Mouse (Mus musculus) MEL (cell line): ENCODE measurements around the gene 1600002K03Rik. TPM values are rescaled to one million over a fixed set of nuclear protein-coding genes. Genes with fewer than 3 reads are reported as not detected.

Experiments used
- DNase-seq: peaks from one replicate; pipeline ENCODE4 v3.0.0; 2011; ENCODE audit warnings: low read depth, low spot score
- H3K27ac ChIP-seq: 2 replicates; pipeline ENCODE4 v1.5.1; 2012; ENCODE audit warnings: low read depth, mild to moderate bottlenecking, control low read depth, low read length, moderate library complexity; ENCODE audit not compliant: control insufficient read depth
- H3K27me3 ChIP-seq, 2 experiments: fragments of 150-350 bp in 1 of 2; sonication (generic) in 1 of 2; 2 replicates each; pipeline ENCODE4 v1.6.1; 2012; ENCODE audit warnings: low read length in 2 of 2, mild to moderate bottlenecking in 2 of 2, improper control_type of control experiment in 1 of 2, moderate library complexity in 1 of 2; ENCODE audit not compliant: insufficient read depth in 2 of 2, control insufficient read depth in 1 of 2
- H3K36me3 ChIP-seq, 2 experiments: 2 replicates each; pipeline ENCODE4 v1.6.1; 2012 to 2014; ENCODE audit warnings: low read length in 2 of 2, improper control_type of control experiment in 1 of 2, inconsistent platforms in 1 of 2, mild to moderate bottlenecking in 1 of 2; ENCODE audit not compliant: insufficient read depth in 2 of 2, control insufficient read depth in 1 of 2
- H3K4me1 ChIP-seq, 2 experiments: fragments of 150-350 bp in 1 of 2; sonication (generic) in 1 of 2; 2 replicates each; pipeline ENCODE4 v1.6.1; 2012; ENCODE audit warnings: low read length in 2 of 2, improper control_type of control experiment in 1 of 2, mild to moderate bottlenecking in 1 of 2; ENCODE audit not compliant: insufficient read depth in 2 of 2, control insufficient read depth in 1 of 2
- H3K4me3 ChIP-seq, 2 experiments: fragments of 150-350 bp in 1 of 2; sonication (generic) in 1 of 2; 2 replicates each; pipeline ENCODE4 v1.5.1; 2012; ENCODE audit warnings: low read depth in 2 of 2, low read length in 2 of 2, mild to moderate bottlenecking in 2 of 2, moderate library complexity in 2 of 2, control low read depth in 1 of 2, improper control_type of control experiment in 1 of 2; ENCODE audit not compliant: control insufficient read depth in 1 of 2, insufficient read depth in 1 of 2
- H3K79me2 ChIP-seq: 2 replicates; pipeline ENCODE4 v1.6.1; 2012; ENCODE audit warnings: mild to moderate bottlenecking, low read length, moderate library complexity; ENCODE audit not compliant: control insufficient read depth, poor library complexity, insufficient read depth
- H3K9ac ChIP-seq: 2 replicates; pipeline ENCODE4 v1.6.1; 2012; ENCODE audit warnings: low read depth, mild to moderate bottlenecking, control low read depth, low read length, moderate library complexity; ENCODE audit not compliant: control insufficient read depth, poor library complexity, severe bottlenecking
- H3K9me3 ChIP-seq: fragments of 150-350 bp; sonication (generic); replicated peaks from 2 replicates; pipeline ENCODE4 v1.6.1; 2012; ENCODE audit warnings: mild to moderate bottlenecking, low read length, improper control_type of control experiment, moderate library complexity; ENCODE audit not compliant: insufficient read depth
- BHLHE40 ChIP-seq: IDR thresholded peaks from 2 replicates; pipeline ENCODE4 v1.6.1; 2012; ENCODE audit warnings: low read depth, mild to moderate bottlenecking, inconsistent platforms, low read length, improper control_type of control experiment, borderline replicate concordance
- CHD1 ChIP-seq: IDR thresholded peaks from 2 replicates; pipeline ENCODE4 v1.6.1; 2012; ENCODE audit warnings: low read depth, mild to moderate bottlenecking, inconsistent platforms, low read length, improper control_type of control experiment
- ELF1 ChIP-seq: IDR thresholded peaks from 2 replicates; pipeline ENCODE4 v1.6.1; 2014; ENCODE audit warnings: low read depth, mild to moderate bottlenecking, inconsistent platforms, low read length, improper control_type of control experiment, moderate library complexity
- EP300 ChIP-seq, 2 experiments: IDR thresholded peaks; 2 replicates each; pipeline ENCODE4 v1.6.1; 2011; ENCODE audit warnings: improper control_type of control experiment in 2 of 2, low read length in 2 of 2, low read depth in 1 of 2, mild to moderate bottlenecking in 1 of 2
- HCFC1 ChIP-seq: IDR thresholded peaks from 2 replicates; pipeline ENCODE4 v1.6.1; 2012; ENCODE audit warnings: low read depth, mild to moderate bottlenecking, inconsistent platforms, low read length, improper control_type of control experiment, moderate library complexity
- JUND ChIP-seq: IDR thresholded peaks from 2 replicates; pipeline ENCODE4 v1.6.1; 2011; ENCODE audit warnings: low read depth, mild to moderate bottlenecking, improper control_type of control experiment, low read length
- MAX ChIP-seq: IDR thresholded peaks from 2 replicates; pipeline ENCODE4 v1.6.1; 2011; ENCODE audit warnings: low read length, improper control_type of control experiment
- MEF2A ChIP-seq: IDR thresholded peaks from 2 replicates; pipeline ENCODE4 v1.6.1; 2014; ENCODE audit warnings: low read depth, mild to moderate bottlenecking, inconsistent platforms, low read length, improper control_type of control experiment; ENCODE audit not compliant: poor library complexity, insufficient replicate concordance, severe bottlenecking; ENCODE audit errors: extremely low read depth
- MXI1 ChIP-seq: IDR thresholded peaks from 2 replicates; pipeline ENCODE4 v1.6.1; 2011; ENCODE audit warnings: mild to moderate bottlenecking, low read depth, low read length, improper control_type of control experiment
- MYC ChIP-seq: IDR thresholded peaks from 2 replicates; pipeline ENCODE4 v1.6.1; 2011; ENCODE audit warnings: low read depth, mild to moderate bottlenecking, low read length, improper control_type of control experiment, moderate library complexity
- NELFE ChIP-seq: IDR thresholded peaks from 2 replicates; pipeline ENCODE4 v1.6.1; 2011; ENCODE audit warnings: low read depth, low read length, improper control_type of control experiment
- POLR2A ChIP-seq, 2 experiments: IDR thresholded peaks; 2 replicates each; pipeline ENCODE4 v1.6.1; 2011 to 2012; ENCODE audit warnings: low read length in 2 of 2, mild to moderate bottlenecking in 2 of 2, control low read depth in 1 of 2, improper control_type of control experiment in 1 of 2, low read depth in 1 of 2, moderate library complexity in 1 of 2; ENCODE audit not compliant: control insufficient read depth in 1 of 2, insufficient read depth in 1 of 2, poor library complexity in 1 of 2
- POLR2AphosphoS2 ChIP-seq: IDR thresholded peaks from 2 replicates; pipeline ENCODE4 v1.6.1; 2011; ENCODE audit warnings: low read length, improper control_type of control experiment
- TAL1 ChIP-seq: IDR thresholded peaks from 2 replicates; pipeline ENCODE4 v1.6.1; 2012; ENCODE audit warnings: mild to moderate bottlenecking, inconsistent platforms, low read length, moderate library complexity, mixed read lengths
- TBP ChIP-seq: IDR thresholded peaks from 2 replicates; pipeline ENCODE4 v1.8.0; 2011; ENCODE audit warnings: low read depth, low read length, improper control_type of control experiment
- TCF12 ChIP-seq: IDR thresholded peaks from 2 replicates; pipeline ENCODE4 v1.6.1; 2014; ENCODE audit warnings: low read depth, mild to moderate bottlenecking, inconsistent platforms, low read length, improper control_type of control experiment, moderate library complexity
- USF2 ChIP-seq, 2 experiments: IDR thresholded peaks; 2 replicates each; pipeline ENCODE4 v1.6.1; 2011 to 2012; ENCODE audit warnings: improper control_type of control experiment in 2 of 2, low read length in 2 of 2, borderline replicate concordance in 1 of 2, inconsistent platforms in 1 of 2, low read depth in 1 of 2, mild to moderate bottlenecking in 1 of 2; ENCODE audit not compliant: insufficient read depth in 1 of 2
- ZMIZ1 ChIP-seq: IDR thresholded peaks from 2 replicates; pipeline ENCODE4 v1.6.1; 2012; ENCODE audit warnings: low read depth, mild to moderate bottlenecking, inconsistent platforms, low read length, improper control_type of control experiment, moderate library complexity
- polyA plus RNA-seq, 2 experiments: library from polyadenylated mRNA; stranded (reverse) in 1 of 2; unstranded in 1 of 2; fragments of >175 nt in 1 of 2; fragments of >200 nt in 1 of 2; gene quantifications; 2 replicates each; pipeline versions ENCODE4 v1.2.1 to v1.2.4; 2012; ENCODE audit warnings: low replicate concordance in 2 of 2, low read depth in 1 of 2; ENCODE audit not compliant: insufficient read length in 2 of 2, insufficient read depth in 1 of 2, missing spikeins in 1 of 2
- total RNA-seq: library from RNA; depleted of rRNA; stranded (reverse); fragments of 300-350 nt; gene quantifications from 2 replicates; pipeline ENCODE4 v1.2.3, GENCODE M21; 2012

1600002K03Rik gene
- total and polyA plus RNA-seq, 3 experiments, result 11.4 to 16.9 TPM; not detected in 1

GRCm38 (mm10) chr10:80123932-80124562, 48.7 kb upstream of the 1600002K03Rik start:
- H3K36me3 ChIP-seq, result peaks cover 2 to 4% of the 10 kb centered on the region in 2 experiments; a peak in 2 of 4 replicates
- no peak overlapping the region for H3K4me3 ChIP-seq
- DNase-seq, result no peak
- peaks cover 56% of the 10 kb centered on the region for H3K79me2 ChIP-seq
- H3K9me3 ChIP-seq, result no peaks in the 10 kb centered on the region
- H3K27me3 ChIP-seq, result no peaks in the 10 kb centered on the region
- TF ChIP-seq TCF12, result peak; percentile 21; the same call in 1 of the 2 replicates
- TF ChIP-seq TAL1, result peak; percentile 35; the same call in 1 of the 2 replicates
- TF ChIP-seq TBP, result no peak
- TF ChIP-seq EP300 (IDR thresholded peaks at IDR 0.05; ENCODE audit: low read depth in 1 of 2, low read length in 2 of 2), result peak in 1 of 2 experiments; percentile 23; a peak in 1 of 4 replicates
- H3K27ac ChIP-seq, result no peak overlapping the region
- no peak overlapping the region for H3K9ac ChIP-seq
- no peaks in the 10 kb centered on the region; a peak in 1 of 4 replicates for H3K4me1 ChIP-seq

- Histone ChIP-seq H3K79me2 (peaks cover 23% of the 10 kb centered on the region), H3K4me3 (no peak overlapping the region), H3K9me3 (no peaks in the 10 kb centered on the region), H3K27ac (no peak overlapping the region), H3K36me3 (peaks cover 0 to 3% of the 10 kb centered on the region in 2 experiments; a peak in 2 of 4 replicates), H3K4me1 (no peaks in the 10 kb centered on the region; a peak in 1 of 4 replicates)
- no peak for DNase-seq
- TF ChIP-seq MAX (no peak), MEF2A (no peak), BHLHE40 (no peak), NELFE (no peak), ELF1 (no peak), POLR2A (IDR thresholded peaks at IDR 0.05; ENCODE audit: control insufficient read depth in 1 of 2, insufficient read depth in 1 of 2, low read depth in 1 of 2, low read length in 2 of 2, poor library complexity in 1 of 2) (no peak), TCF12 (no peak), CHD1 (no peak), ZMIZ1 (no peak), MXI1 (no peak)
- TF ChIP-seq, all 39 proteins: peak for 0
- H3K9ac ChIP-seq, result no peak overlapping the region
- no peaks in the 10 kb centered on the region for H3K27me3 ChIP-seq
Observed at GRCm38 (mm10) chr10:80127920-80128319, 44.8 kb upstream of the 1600002K03Rik start.

GRCm38 (mm10) chr10:80129846-80130245, 42.9 kb upstream of the 1600002K03Rik start:
- TF ChIP-seq HCFC1 (no peak), MXI1 (no peak), EP300 (IDR thresholded peaks at IDR 0.05; ENCODE audit: low read depth in 1 of 2, low read length in 2 of 2) (no peak), USF2 (IDR thresholded peaks at IDR 0.05; ENCODE audit: borderline replicate concordance in 1 of 2, insufficient read depth in 1 of 2, low read depth in 1 of 2, low read length in 2 of 2) (no peak), POLR2AphosphoS2 (no peak; the same call in 1 of the 2 replicates), JUND (no peak), POLR2A (IDR thresholded peaks at IDR 0.05; ENCODE audit: control insufficient read depth in 1 of 2, insufficient read depth in 1 of 2, low read depth in 1 of 2, low read length in 2 of 2, poor library complexity in 1 of 2) (0 out of 4 replicates have a peak, but pooled peaks of 1 of the 2 experiments have one; percentile 4), MYC (no peak), CHD1 (no peak)
- Histone ChIP-seq H3K4me1 (no peaks in the 10 kb centered on the region), H3K36me3 (no peaks in the 10 kb centered on the region; a peak in 1 of 4 replicates), H3K9me3 (no peaks in the 10 kb centered on the region), H3K9ac (no peak overlapping the region), H3K27me3 (no peaks in the 10 kb centered on the region), H3K27ac (no peak overlapping the region), H3K4me3 (no peak overlapping the region), H3K79me2 (peaks cover 4% of the 10 kb centered on the region; the same call in 1 of the 2 replicates)
- DNase-seq, result no peak
